Mouse (Mus musculus) cerebellum, adult 9-10 months (tissue): ENCODE data around the gene Cxcr6.
A peak's percentile ranks its signal among the peaks of the same experiment; 100 is the strongest.
"Not testable (repeated sequence)": the region's sequence is repeated elsewhere in the genome, so short reads cannot be mapped to it uniquely, and the experiment has no call there.

Experiments used
- DNase-seq: peaks from one replicate; pipeline ENCODE4 v3.0.0; 2022

Gene Cxcr6

GRCm38 (mm10) chr9:123806267-123806666 is at the start of gene Cxcr6:
Gene Cxcr6, plus strand, starts transcription at chr9:123806475.
- no peak for DNase-seq

DNA sequence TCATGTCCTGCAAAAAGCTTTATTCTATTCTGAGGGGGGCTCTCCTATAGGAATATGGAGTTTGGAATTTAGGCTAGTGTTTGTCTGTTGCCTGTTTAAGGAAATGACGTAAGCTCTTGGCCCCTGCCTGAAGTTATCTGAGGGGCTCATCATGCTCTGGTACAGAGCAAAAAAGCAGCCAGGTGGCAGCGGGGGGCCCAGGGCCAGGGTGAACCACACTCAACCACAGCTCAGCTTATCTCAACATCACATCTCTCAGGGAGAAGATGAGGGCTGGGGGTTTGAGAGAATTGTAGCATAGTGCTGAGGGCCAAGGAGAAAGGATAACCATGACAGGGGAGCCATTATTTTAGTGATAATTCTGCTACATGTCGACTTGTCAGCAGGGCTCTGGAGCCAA is 49.5 kb upstream of the Cxcr6 start:
- no peak for DNase-seq

DNA sequence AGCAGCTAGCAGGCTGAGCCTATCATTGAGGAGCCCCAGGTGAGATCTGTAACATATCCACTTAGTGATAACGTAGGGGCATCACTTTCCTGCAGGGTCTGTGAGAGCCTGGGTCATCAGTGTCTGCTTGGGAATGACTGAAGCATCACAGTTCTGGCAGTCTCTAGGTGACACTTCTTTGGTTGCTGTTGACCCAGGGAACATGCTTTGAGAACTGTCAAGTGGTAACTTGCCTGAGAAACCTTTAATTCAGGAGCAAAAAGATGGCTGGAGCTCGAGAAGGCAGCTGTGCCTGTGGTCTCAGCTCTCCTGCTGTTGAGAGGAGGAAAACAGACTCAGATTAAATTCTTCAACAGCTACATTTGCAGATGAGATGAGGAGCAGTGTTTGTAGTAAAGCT is 48.9 kb upstream of the Cxcr6 start:
- no peak for DNase-seq

DNA sequence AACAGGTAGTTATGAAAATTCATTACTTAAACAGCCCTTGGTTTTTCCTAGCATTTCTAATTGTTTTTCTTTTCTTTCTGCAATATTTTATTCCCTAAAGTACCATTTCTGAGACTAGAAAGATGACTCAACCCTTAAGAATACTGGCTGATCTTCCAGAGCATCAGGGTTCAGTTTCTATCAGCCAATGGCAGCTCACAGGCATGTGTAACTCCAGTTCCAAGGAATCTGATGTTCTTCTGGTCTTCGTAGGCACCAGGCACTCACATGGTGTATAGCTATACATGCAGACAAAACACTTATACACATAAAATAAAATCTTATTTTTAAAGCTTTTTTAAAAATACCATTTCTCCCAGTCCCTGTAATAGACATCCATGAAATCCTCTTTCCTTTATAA is 48.1 kb upstream of the Cxcr6 start:
- no peak for DNase-seq

DNA sequence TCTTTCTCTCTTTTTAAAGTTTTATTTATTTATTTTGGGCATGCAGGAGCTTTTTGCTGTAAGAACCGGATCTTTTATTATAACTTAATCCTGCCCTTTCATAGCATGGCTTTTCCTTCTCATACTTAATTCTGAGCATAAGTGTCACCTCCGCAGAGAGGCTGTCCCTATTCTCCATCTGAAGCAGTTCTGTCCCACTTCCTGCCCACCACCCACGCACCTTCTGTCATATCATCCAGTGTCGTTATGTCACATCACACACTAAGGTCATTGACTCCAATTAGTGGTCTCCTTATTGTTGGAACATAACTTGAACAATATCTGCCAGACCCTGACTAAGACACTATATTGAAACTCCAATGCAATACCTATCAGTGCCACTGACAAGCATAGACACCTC is 47.6 kb upstream of the Cxcr6 start:
- no peak for DNase-seq

DNA sequence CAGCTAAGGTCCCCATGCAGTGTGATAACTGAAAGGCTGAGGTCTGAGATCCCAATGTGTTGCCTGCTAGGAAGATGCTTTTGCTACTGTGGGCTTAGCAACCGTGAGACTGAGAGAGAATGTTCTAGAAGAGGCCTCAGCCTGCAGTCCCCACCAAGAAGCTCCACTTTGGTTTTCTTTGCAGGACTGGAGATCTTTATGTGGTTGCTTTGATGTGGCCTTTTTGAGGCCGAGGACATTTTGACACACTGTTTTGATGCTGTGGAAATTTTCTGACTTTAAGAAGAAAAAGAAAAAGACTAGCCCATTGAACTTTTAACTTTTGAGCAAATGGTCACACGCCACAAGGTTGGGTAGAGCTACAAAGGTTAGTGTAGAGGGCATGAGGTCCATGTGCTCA is 45.5 kb upstream of the Cxcr6 start:
- DNase-seq = no peak

DNA sequence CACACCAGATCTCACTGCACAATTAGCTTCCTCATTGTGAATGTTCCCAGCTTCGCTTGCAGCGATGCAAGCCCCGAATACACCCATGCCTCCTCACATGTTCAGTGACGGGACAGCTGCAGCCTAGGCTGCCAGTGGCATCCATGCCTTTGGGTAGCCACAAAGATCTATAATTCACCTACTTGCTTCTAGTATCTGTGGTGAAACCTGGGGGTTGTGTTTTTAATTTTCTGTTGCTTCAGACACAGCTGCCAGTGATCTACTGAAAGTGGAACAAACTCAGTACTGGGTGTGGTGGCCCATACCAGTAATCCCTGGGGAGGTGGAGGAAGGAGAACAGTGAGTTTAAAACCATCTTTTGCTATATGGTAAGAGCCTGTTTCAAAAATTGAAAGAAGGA is 43.4 kb upstream of the Cxcr6 start:
- DNase-seq = no peak

DNA sequence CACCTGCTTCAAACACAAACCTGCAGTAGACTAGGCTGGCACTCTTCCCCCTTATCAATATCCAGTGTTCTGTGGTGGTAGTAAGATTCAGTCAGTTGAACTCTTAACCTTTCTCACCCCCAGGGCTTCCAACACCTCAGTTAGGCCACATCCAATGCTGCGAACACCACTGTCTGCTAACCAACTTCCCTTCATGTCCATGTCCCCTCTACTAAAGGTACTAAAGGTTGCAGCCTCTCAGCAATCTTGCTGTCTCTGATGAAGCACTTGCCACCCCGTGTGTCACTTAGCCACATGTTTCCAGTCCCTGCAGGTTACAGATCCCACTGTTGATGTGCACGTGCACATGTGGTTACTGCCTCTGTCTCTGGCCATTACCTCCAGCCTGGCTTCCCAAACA is 42.5 kb upstream of the Cxcr6 start:
- no peak for DNase-seq

DNA sequence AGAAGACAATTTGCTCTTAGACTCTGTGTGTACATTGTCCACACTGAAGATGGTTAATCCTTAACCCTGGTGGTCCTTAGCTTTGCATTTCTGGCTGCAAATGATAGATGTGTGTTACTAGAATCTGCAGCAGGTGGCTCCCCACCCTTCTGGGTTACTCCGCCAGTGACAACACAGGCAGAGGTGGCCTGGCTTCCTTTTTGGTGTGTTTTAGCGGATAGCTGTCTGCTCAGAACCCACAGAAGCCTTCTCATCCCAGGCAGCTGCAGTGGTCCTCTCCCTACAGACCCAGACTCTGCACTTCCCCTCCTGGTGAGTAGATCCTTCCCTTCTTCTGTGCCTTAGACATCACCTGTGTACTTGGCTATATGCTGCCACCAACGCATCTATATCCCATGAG is 39.3 kb upstream of the Cxcr6 start:
- DNase-seq = no peak

DNA sequence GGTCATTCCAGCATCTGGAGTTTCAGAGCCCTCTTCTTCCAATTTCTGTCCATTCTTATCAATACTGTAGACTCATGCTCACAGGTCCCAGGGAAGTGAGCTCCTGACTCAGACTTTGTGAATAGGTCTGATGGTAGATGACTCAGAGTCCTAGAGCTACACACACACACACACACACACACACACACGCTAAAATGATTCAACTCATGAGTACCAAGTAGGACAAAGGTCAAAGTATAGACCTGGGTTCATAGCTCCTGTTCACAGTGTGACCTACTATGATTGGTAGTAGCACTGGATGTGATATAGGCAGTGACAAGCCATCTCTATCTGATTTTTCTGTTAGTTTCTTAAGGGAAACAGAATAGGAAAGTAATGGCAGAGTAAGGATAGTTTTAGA is 37.8 kb upstream of the Cxcr6 start:
- no peak for DNase-seq

- DNase-seq = no peak
Measured at GRCm38 (mm10) chr9:123769532-123769931, 36.7 kb upstream of the Cxcr6 start.

- not testable (repeated sequence) for DNase-seq
Measured at GRCm38 (mm10) chr9:123773299-123773698, 33.0 kb upstream of the Cxcr6 start.

DNA sequence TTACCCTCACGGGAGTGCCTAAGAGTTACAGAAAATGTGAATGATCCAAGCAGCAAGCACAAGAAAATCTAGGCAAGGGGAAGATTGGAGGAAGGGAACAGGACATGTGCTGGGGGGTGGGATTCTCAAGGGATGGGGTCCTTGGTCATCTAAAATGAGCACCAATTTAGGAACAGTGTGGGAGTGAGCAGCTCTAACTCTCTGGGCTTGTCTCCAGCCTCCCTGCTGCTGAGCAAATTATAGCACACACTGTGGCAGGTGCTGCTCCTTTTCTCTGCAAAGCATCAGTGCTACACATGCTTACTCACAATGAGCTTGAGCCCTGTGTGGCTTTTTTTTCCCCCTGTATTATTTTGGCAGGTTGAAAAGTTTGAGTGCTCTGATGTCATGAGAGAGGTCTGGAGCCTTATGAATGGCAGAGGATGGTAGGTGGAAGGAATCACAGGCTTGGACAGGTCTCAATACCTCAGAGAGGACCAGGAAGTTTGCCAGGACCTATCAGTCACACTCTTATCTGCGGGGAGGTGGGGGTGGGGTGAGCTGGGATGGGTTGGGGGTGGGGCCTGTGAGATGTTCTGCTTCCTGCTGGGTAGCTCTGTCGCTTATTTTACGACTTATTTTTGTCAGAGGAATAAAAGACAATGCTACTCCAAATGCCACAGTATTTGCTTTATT is 17.3 kb upstream of the Cxcr6 start:
- no peak for DNase-seq

DNA sequence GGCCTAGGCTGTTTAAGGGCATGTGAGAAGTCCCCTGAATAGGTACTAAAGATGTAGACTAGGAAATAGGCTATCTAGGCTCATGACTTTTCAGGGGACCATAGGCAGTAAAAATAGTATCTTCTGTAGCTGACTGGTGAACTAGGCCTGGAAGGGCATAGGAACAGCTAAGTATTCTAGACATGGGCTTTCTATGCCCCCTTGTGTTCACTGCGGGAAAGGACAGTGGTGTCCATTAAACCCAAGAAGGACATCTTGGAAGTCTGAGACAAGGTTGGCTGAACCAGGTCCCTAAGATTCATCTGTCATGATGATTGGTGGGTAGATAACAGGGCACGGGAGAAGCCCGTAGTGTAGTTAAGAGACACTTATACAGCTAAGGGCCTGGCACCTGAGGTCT is 10.1 kb upstream of the Cxcr6 start:
- peak; percentile 34 for DNase-seq

DNA sequence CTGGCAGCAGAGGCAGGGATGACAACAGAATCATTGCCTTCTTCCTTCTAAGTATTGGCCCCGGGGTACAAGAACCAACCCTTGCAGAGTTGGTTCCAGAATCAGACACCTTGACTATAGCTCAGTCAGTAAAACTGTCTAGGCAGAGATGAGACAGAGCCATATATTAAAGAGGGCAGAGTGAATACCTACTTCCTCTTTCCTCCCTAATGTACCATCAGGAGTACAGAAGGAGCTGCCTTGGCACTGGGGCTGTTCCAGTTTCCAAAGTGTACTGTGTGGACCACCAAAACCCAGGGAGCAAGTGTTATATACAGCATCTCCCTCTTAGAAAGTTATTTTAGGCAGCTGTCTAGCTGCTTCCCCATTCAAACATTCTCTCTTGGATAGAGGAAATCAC is 4.7 kb upstream of the Cxcr6 start:
- no peak for DNase-seq

DNA sequence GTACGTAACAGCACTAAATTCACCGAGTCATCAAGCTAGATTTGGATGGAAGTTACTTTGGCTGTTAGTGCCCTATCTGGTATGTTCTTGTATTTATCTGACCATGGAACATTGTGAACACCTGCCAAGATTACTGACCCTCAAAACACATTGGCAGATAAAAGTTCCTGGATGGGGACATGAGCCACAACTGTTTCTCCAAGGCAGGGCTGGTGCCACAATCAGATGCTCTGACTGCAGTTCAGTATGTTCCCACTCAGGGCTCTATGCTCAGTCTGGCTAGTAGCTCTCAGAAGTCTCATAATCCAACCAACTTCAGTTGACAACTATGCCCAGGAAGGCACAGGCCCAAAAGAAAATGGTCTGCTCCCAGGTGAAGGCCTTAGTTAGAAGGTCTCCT is 3.9 kb upstream of the Cxcr6 start:
- no peak for DNase-seq

- no peak for DNase-seq
Measured at GRCm38 (mm10) chr9:123802896-123803295, 3.4 kb upstream of the Cxcr6 start.

- DNase-seq = no peak
Measured at GRCm38 (mm10) chr9:123805241-123805640, 1.0 kb upstream of the Cxcr6 start.

DNA sequence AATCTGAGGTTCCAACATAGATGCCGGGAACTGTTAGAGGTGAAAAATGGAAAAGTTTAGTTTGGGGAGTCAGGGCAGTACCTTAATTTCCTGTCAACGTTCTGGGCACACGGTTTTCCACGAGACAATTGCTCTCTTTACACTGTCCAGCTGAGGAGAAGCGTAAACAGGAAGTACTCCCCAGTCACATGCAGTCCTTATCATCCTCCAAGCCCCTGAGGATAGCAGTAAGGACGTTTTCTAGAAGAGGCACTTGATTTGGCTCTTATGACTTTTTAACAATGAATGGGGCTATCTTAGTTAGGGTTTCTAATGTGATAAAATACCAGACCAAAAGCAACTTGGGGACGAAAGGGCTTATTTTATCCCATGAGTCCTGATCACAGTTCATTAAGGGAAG is 2.3 kb downstream of the Cxcr6 start:
- DNase-seq = no peak

DNA sequence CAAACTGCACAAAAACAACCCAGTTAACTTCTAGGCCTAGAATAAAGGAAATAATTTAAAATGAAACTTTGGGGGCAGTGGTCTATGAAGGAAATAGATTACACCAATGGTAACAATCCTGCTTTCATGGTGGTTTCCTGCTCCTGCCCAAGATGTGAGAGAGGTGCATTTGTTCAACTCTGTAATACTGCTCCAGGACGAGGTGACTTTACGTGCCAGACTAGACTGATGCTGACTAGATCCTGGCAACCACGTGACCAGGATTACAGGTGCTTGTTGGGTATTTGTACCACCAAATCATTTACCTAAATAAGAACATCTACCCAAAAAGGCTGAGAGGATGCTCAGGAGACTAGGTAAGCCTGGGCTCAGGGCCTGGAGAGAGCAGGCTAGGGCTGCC is 5.6 kb downstream of the Cxcr6 start:
- no peak for DNase-seq

DNA sequence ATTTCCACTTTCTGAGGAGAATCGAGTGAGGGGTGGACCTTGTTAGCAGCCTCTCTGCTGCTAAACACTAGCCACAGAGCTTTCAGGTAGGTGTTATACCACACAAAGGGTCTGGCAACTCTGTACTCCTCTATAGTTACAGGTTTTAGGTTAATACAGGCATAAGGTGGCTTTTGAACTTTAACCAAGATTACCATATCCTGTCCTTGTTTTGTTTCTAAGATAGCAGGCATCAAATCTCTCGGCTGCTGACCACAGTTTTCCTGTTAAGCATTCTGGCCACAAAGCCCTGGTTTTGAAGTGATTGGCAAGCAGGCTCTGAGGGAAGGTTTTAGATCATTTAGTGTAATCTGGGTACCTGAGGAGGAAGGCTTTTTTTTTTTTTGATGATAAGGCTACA is 8.1 kb downstream of the Cxcr6 start:
- DNase-seq = no peak

GRCm38 (mm10) chr9:123814821-123815220 is 8.5 kb downstream of the Cxcr6 start:
- peak; percentile 68 for DNase-seq

GRCm38 (mm10) chr9:123815444-123815843 is 9.2 kb downstream of the Cxcr6 start:
- peak; percentile 20 for DNase-seq

GRCm38 (mm10) chr9:123815996-123816395 is 9.7 kb downstream of the Cxcr6 start:
- DNase-seq = peak; percentile 69

DNA sequence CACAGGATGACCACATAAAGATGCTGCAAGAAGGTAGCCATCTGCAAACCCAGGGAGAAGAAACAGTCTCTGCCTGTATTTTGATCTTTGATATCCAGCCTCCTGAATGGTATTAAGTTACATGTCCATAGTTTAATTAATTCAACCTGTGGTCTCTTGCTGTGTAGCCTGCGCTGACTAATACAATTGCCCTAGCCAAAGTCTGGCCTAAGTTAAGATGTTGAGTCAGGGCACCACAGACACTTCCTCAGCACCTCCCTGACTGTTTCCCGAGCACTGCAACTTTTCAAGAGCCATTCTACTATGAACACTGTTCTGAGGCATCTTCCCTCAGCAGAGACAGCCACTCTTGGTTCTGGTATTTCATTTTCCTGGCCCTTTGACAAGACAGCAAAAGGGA is 12.3 kb downstream of the Cxcr6 start:
- DNase-seq = no peak

DNA sequence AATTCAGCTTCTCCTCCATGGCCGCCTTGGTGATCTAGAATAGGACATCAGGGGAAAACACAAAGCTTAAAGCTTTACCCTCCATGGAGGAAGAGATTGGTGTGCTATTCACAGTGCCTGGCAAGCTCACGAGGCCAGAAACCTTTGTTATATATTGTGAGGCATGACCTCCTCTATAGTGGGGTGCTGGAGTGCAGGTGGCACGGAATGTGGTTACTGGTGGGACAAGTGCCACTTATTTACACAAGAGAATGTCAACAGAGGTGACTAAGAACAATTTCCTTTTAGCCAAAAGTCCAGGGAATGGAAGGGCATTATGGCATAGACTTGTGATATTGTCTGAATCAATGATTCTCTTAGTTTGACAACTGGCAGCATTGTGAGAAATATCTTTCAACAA is 20.4 kb downstream of the Cxcr6 start:
- DNase-seq = no peak
